Mouse (Mus musculus) G1E-ER4 (cell line): ENCODE data around the gene Cpne4. TPM values are rescaled to one million over a fixed set of nuclear protein-coding genes. Genes with fewer than 3 reads are reported as not detected.

Experiments
- GATA1 ChIP-seq: IDR thresholded peaks from one replicate; pipeline ENCODE4 v1.8.0; 2012; ENCODE audit warnings: low read length, inconsistent platforms
- polyA plus RNA-seq: library from polyadenylated mRNA; stranded (reverse); fragments of >175 nt; gene quantifications from 2 replicates; pipeline ENCODE4 v1.2.3, GENCODE M21; 2012

Gene Cpne4
- not detected in 2 replicates for polyA plus RNA-seq

- no peak for TF ChIP-seq GATA1
Observed at GRCm38 (mm10) chr9:104546986-104547385, at the start of gene Cpne4. Cpne4 (plus strand) TSS chr9:104547286.

- TF ChIP-seq GATA1 = no peak
Observed at GRCm38 (mm10) chr9:104515187-104515586, 31.9 kb upstream of the Cpne4 start.

- TF ChIP-seq GATA1 = no peak
Observed at GRCm38 (mm10) chr9:104535508-104535907, 11.6 kb upstream of the Cpne4 start.

- TF ChIP-seq GATA1 = no peak
Observed at GRCm38 (mm10) chr9:104565815-104566214, 18.7 kb downstream of the Cpne4 start.

- no peak for TF ChIP-seq GATA1
Observed at GRCm38 (mm10) chr9:104566468-104566867, 19.4 kb downstream of the Cpne4 start.

- TF ChIP-seq GATA1 = no peak
Observed at GRCm38 (mm10) chr9:104567096-104567495, 20.0 kb downstream of the Cpne4 start.

- TF ChIP-seq GATA1 = no peak
Observed at GRCm38 (mm10) chr9:104569480-104570167, 22.5 kb downstream of the Cpne4 start.

- TF ChIP-seq GATA1 = no peak
Observed at GRCm38 (mm10) chr9:104572856-104573255, 25.8 kb downstream of the Cpne4 start.

- no peak for TF ChIP-seq GATA1
Observed at GRCm38 (mm10) chr9:104574476-104574875, 27.4 kb downstream of the Cpne4 start.

GRCm38 (mm10) chr9:104581921-104582624, 35.0 kb downstream of the Cpne4 start:
- TF ChIP-seq GATA1 = no peak

GRCm38 (mm10) chr9:104582675-104583074, 35.6 kb downstream of the Cpne4 start:
- TF ChIP-seq GATA1 = no peak

GRCm38 (mm10) chr9:104594550-104594949, 47.5 kb downstream of the Cpne4 start:
- no peak for TF ChIP-seq GATA1

- TF ChIP-seq GATA1 = no peak
Observed at GRCm38 (mm10) chr9:104594979-104595378, 47.9 kb downstream of the Cpne4 start.

GRCm38 (mm10) chr9:104612523-104612922, 65.4 kb downstream of the Cpne4 start:
- TF ChIP-seq GATA1 = no peak

GRCm38 (mm10) chr9:104616691-104617090, 69.6 kb downstream of the Cpne4 start:
- TF ChIP-seq GATA1 = no peak

GRCm38 (mm10) chr9:104623564-104623963, 76.5 kb downstream of the Cpne4 start:
- TF ChIP-seq GATA1 = no peak

GRCm38 (mm10) chr9:104627816-104628215, 80.7 kb downstream of the Cpne4 start:
- TF ChIP-seq GATA1 = no peak

GRCm38 (mm10) chr9:104629282-104629681, 82.2 kb downstream of the Cpne4 start:
- no peak for TF ChIP-seq GATA1
